ENCODE assay signal across 10 mouse cellular contexts in the genomic region with DNA sequence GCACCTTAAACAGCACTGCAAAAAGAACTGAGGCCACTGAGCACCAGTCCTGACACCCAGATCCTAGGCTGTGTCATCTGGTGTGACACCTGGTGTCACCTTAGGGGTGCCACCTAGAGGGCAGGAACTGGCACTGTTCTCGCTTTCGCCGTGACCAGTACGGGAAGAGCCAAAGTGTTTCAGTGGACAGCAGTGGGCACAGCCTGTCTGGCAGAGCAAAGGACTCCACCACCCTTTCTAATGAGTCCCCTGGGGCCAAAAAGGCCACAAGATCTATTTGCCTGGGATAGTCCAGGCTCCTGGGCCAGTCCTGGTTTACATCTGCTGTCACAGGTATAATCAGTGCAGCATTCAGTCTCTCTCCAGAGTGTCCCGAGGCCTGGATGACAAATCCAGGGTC.
DNase-seq lines count a peak whose midpoint lies in the region; ATAC-seq and TF ChIP-seq lines count a peak whose summit lies in the region.
"Had no signal": no experiment of that assay in that cellular context is flagged by ENCODE, and none has a peak within 500 bp of the region (broad histone marks: within the 10 kb centered on the region; RNA-seq: fewer than 3 reads in every experiment).

No protein-coding gene starts in this region.

- H3K36me3 ChIP-seq in kidney, adult 2 months (ENCODE audit: control insufficient read depth, insufficient read depth, low read length) = no peaks in the 10 kb centered on the region
- H3K36me3 ChIP-seq in neural tube, embryonic 12.5 days = no peaks in the 10 kb centered on the region
- no peaks in the 10 kb centered on the region for H3K36me3 ChIP-seq in hindbrain, embryonic 16.5 days (ENCODE audit: control insufficient read depth, insufficient read depth, low read length)
- no peaks in the 10 kb centered on the region for H3K36me3 ChIP-seq in stomach, postnatal 0 days (ENCODE audit: control insufficient read depth, insufficient read depth, low read length)
- H3K36me3 ChIP-seq: midbrain, embryonic 12.5 days had no signal

- H3K27ac ChIP-seq in kidney, adult 2 months (ENCODE audit: insufficient read depth, low read depth, low read length) = no peak overlapping the region
- no peak overlapping the region for H3K27ac ChIP-seq in neural tube, embryonic 12.5 days
- peak overlapping the region; percentile 70 for H3K27ac ChIP-seq in hindbrain, embryonic 16.5 days (ENCODE audit: low read depth, low read length)
- no peak overlapping the region for H3K27ac ChIP-seq in stomach, postnatal 0 days (replicated peaks)
- H3K27ac ChIP-seq: midbrain, embryonic 12.5 days had no signal

- no peaks in the 10 kb centered on the region for H3K4me1 ChIP-seq in kidney, adult 2 months (ENCODE audit: control insufficient read depth, insufficient read depth, low read length)
- H3K4me1 ChIP-seq in neural tube, embryonic 12.5 days = no peaks in the 10 kb centered on the region
- peaks cover 7% of the 10 kb centered on the region for H3K4me1 ChIP-seq in hindbrain, embryonic 16.5 days (ENCODE audit: control insufficient read depth, insufficient read depth, low read depth, low read length)
- H3K4me1 ChIP-seq in stomach, postnatal 0 days (replicated peaks; ENCODE audit: control insufficient read depth, insufficient read depth) = no peaks in the 10 kb centered on the region
- H3K4me1 ChIP-seq: midbrain, embryonic 12.5 days had no signal

- no peak overlapping the region for H3K9ac ChIP-seq in neural tube, embryonic 12.5 days
- no peak overlapping the region for H3K9ac ChIP-seq in hindbrain, embryonic 16.5 days (ENCODE audit: low read depth, low read length)
- H3K9ac ChIP-seq in stomach, postnatal 0 days (ENCODE audit: low read length) = no peak overlapping the region
- H3K9ac ChIP-seq: midbrain, embryonic 12.5 days had no signal

- peak; percentile 43; the same call in 1 of the 2 replicates for TF ChIP-seq CTCF in kidney, adult 2 months (conservative IDR thresholded peaks at IDR 0.05; ENCODE audit: insufficient read depth, insufficient read length, low read depth, low read length)
- TF ChIP-seq CTCF in stomach, postnatal 0 days (IDR thresholded peaks at IDR 0.05; ENCODE audit: low read depth) = peak; percentile 57

- H3K27me3 ChIP-seq in kidney, adult 2 months (replicated peaks; ENCODE audit: control insufficient read depth, insufficient read depth, low read length) = no peaks in the 10 kb centered on the region
- H3K27me3 ChIP-seq in neural tube, embryonic 12.5 days (replicated peaks) = peaks cover 6% of the 10 kb centered on the region
- H3K27me3 ChIP-seq in hindbrain, embryonic 16.5 days (replicated peaks; ENCODE audit: control insufficient read depth, insufficient read depth, low read length) = 0 out of 2 replicates have a peak, but pooled peaks cover 2% of the 10 kb centered on the region
- no peaks in the 10 kb centered on the region for H3K27me3 ChIP-seq in stomach, postnatal 0 days (ENCODE audit: control insufficient read depth, insufficient read depth, low read length)

- H3K4me3 ChIP-seq in kidney, adult 2 months (ENCODE audit: insufficient read depth, low read depth, low read length) = no peak overlapping the region
- no peak overlapping the region for H3K4me3 ChIP-seq in neural tube, embryonic 12.5 days
- H3K4me3 ChIP-seq in hindbrain, embryonic 16.5 days (ENCODE audit: low read length) = no peak overlapping the region
- H3K4me3 ChIP-seq in stomach, postnatal 0 days (ENCODE audit: low read depth, low read length) = no peak overlapping the region
- H3K4me3 ChIP-seq: midbrain, embryonic 12.5 days had no signal

- 0 out of 2 replicates have a peak, but pooled peaks have one; percentile 26 for ATAC-seq in neural tube, embryonic 12.5 days (ENCODE audit: low FRiP score, low read depth)
- ATAC-seq in hindbrain, embryonic 16.5 days = peak; percentile 16; the same call in 1 of the 2 replicates
- ATAC-seq in stomach, postnatal 0 days (ENCODE audit: low FRiP score, low TSS enrichment) = 0 out of 2 replicates have a peak, but pooled peaks have one; percentile 14

- H3K4me2 ChIP-seq in neural tube, embryonic 12.5 days (replicated peaks) = no peak overlapping the region
- no peak overlapping the region for H3K4me2 ChIP-seq in hindbrain, embryonic 16.5 days (ENCODE audit: low read length)
- no peak overlapping the region for H3K4me2 ChIP-seq in stomach, postnatal 0 days (replicated peaks; ENCODE audit: low read depth)
- H3K4me2 ChIP-seq: midbrain, embryonic 12.5 days had no signal

- H3K9me3 ChIP-seq in neural tube, embryonic 12.5 days = no peaks in the 10 kb centered on the region
- no peaks in the 10 kb centered on the region for H3K9me3 ChIP-seq in hindbrain, embryonic 16.5 days (ENCODE audit: control insufficient read depth, low read length)
- H3K9me3 ChIP-seq in stomach, postnatal 0 days (ENCODE audit: control insufficient read depth, low read length) = no peaks in the 10 kb centered on the region

- DNase-seq in kidney, adult 2 months = peak; percentile 25
- DNase-seq in kidney, adult 8-10 months = no peak
- no peak for DNase-seq in neural tube, embryonic 10.5 days (ENCODE audit: extremely low spot score, low spot score)
- no peak for DNase-seq in stomach, postnatal 0 days (ENCODE audit: low spot score)
- DNase-seq in thymus, postnatal 0 days (ENCODE audit: low spot score) = no peak
- DNase-seq in left cerebral cortex, postnatal 10 days (ENCODE audit: extremely low spot score in 1 of 2, low spot score in 2 of 2) = no peak
- DNase-seq: thymus, adult 18-20 months had no signal

- no peak for TF ChIP-seq EP300 in stomach, postnatal 0 days (optimal IDR thresholded peaks at IDR 0.05)

- intact Hi-C loops in left cerebral cortex, postnatal 10 days (cut with DNase I) = loop anchor here (5.0 kb wide), 3 partner anchors 102 to 497 kb away; no protein-coding TSS in a partner anchor

- WGBS in kidney, adult 2 months = 75% methylated on average over 5 of the region's 5 CpGs
- WGBS in neural tube, embryonic 12.5 days = 77% methylated on average over 5 of the region's 5 CpGs
- 67% methylated on average over 5 of the region's 5 CpGs for WGBS in hindbrain, embryonic 16.5 days
- 70% methylated on average over 5 of the region's 5 CpGs for WGBS in stomach, postnatal 0 days

- TF ChIP-seq POLR2A in kidney, adult 2 months (IDR thresholded peaks at IDR 0.05; ENCODE audit: low read depth, low read length) = no peak
